Mouse (Mus musculus) limb, embryonic 15.5 days (tissue): ENCODE results near the gene Cdyl. TPM values are rescaled to one million over a fixed set of nuclear protein-coding genes. Genes with fewer than 3 reads are reported as not detected.

Source experiments
- ATAC-seq: fragments of 200-750 bp; cut with Nextera tagmentation; 2 replicates; pipeline ENCODE4 v1.8.0; 2017; ENCODE audit warnings: low read depth, moderate TSS enrichment; ENCODE audit not compliant: insufficient number of reproducible peaks, low FRiP score, low TSS enrichment
- H3K27ac ChIP-seq: fragments of 300-500 bp; sonication (generic); 2 replicates; pipeline ENCODE4 v1.5.1; 2015; ENCODE audit warnings: moderate library complexity, mild to moderate bottlenecking, inconsistent platforms
- H3K27me3 ChIP-seq: fragments of 300-500 bp; sonication (generic); 2 replicates; pipeline ENCODE4 v1.6.1; 2015; ENCODE audit warnings: inconsistent platforms
- H3K36me3 ChIP-seq: fragments of 300-500 bp; sonication (generic); 2 replicates; pipeline ENCODE4 v1.6.1; 2015; ENCODE audit warnings: inconsistent platforms
- H3K4me1 ChIP-seq: fragments of 300-500 bp; sonication (generic); 2 replicates; pipeline ENCODE4 v1.6.1; 2015; ENCODE audit warnings: inconsistent platforms
- H3K4me2 ChIP-seq: fragments of 300-500 bp; sonication (generic); 2 replicates; pipeline ENCODE4 v1.6.1; 2015; ENCODE audit warnings: mild to moderate bottlenecking, inconsistent platforms
- H3K4me3 ChIP-seq: fragments of 300-500 bp; sonication (generic); 2 replicates; pipeline ENCODE4 v1.5.1; 2015; ENCODE audit warnings: mild to moderate bottlenecking, inconsistent platforms
- H3K9ac ChIP-seq: fragments of 300-500 bp; sonication (generic); 2 replicates; pipeline ENCODE4 v1.6.1; 2015; ENCODE audit warnings: inconsistent platforms
- H3K9me3 ChIP-seq: fragments of 300-500 bp; sonication (generic); 2 replicates; pipeline ENCODE4 v1.6.1; 2016; ENCODE audit warnings: inconsistent platforms
- WGBS: fragments of 180-500 bp; shearing (Covaris S2); methylation state at CpG from one replicate; pipeline ENCODE4 v1.1.7; 2015; 5-methylcytosine and 5-hydroxymethylcytosine counted together
- polyA plus RNA-seq: library from polyadenylated mRNA; unstranded; fragments of >200 nt; fragmentation: Nextera tagmentation; extraction: Ambion mirVana; gene quantifications from 2 replicates; pipeline ENCODE4 v1.2.1, GENCODE M21; 2015

Cdyl gene
- polyA plus RNA-seq, 1 experiment from 2014 or later, result 16.6 TPM

- Histone ChIP-seq H3K4me3 (no peak overlapping the region), H3K9me3 (no peaks in the 10 kb centered on the region), H3K4me2 (no peak overlapping the region), H3K36me3 (no peaks in the 10 kb centered on the region), H3K9ac (no peak overlapping the region), H3K27me3 (no peaks in the 10 kb centered on the region), H3K4me1 (no peaks in the 10 kb centered on the region), H3K27ac (no peak overlapping the region)
- WGBS, result 71% methylated on average over 1 of the region's 1 CpGs
- no peak for ATAC-seq
These were observed 63.4 kb downstream of the Cdyl start for GRCm38 (mm10) chr13:35723073-35723472.

GRCm38 (mm10) chr13:35726025-35726424 is 66.4 kb downstream of the Cdyl start:
- no peak for ATAC-seq
- no peaks in the 10 kb centered on the region for H3K27me3 ChIP-seq
- H3K9me3 ChIP-seq, result no peaks in the 10 kb centered on the region
- H3K9ac ChIP-seq, result no peak overlapping the region
- H3K4me3 ChIP-seq, result no peak overlapping the region
- WGBS, result 94% methylated on average over 3 of the region's 3 CpGs
- no peaks in the 10 kb centered on the region for H3K4me1 ChIP-seq
- H3K27ac ChIP-seq, result no peak overlapping the region
- H3K4me2 ChIP-seq, result no peak overlapping the region
- H3K36me3 ChIP-seq, result no peaks in the 10 kb centered on the region

GRCm38 (mm10) chr13:35732131-35732530 is 72.5 kb downstream of the Cdyl start:
- ATAC-seq, result no peak
- WGBS, result 88% methylated on average over 4 of the region's 4 CpGs
- Histone ChIP-seq H3K36me3 (no peaks in the 10 kb centered on the region), H3K9me3 (no peaks in the 10 kb centered on the region), H3K9ac (no peak overlapping the region), H3K4me1 (no peaks in the 10 kb centered on the region), H3K4me3 (no peak overlapping the region), H3K4me2 (no peak overlapping the region), H3K27ac (no peak overlapping the region), H3K27me3 (no peaks in the 10 kb centered on the region)

- H3K36me3 ChIP-seq, result no peaks in the 10 kb centered on the region
- H3K9ac ChIP-seq, result no peak overlapping the region
- 91% methylated on average over 5 of the region's 5 CpGs for WGBS
- H3K27ac ChIP-seq, result no peak overlapping the region
- H3K4me2 ChIP-seq, result no peak overlapping the region
- H3K27me3 ChIP-seq, result no peaks in the 10 kb centered on the region
- H3K4me1 ChIP-seq, result no peaks in the 10 kb centered on the region
- no peak overlapping the region for H3K4me3 ChIP-seq
- H3K9me3 ChIP-seq, result no peaks in the 10 kb centered on the region
- no peak for ATAC-seq
These were observed 73.4 kb downstream of the Cdyl start for GRCm38 (mm10) chr13:35732891-35733596.

GRCm38 (mm10) chr13:35737565-35737964 is 77.9 kb downstream of the Cdyl start:
- Histone ChIP-seq H3K4me2 (no peak overlapping the region), H3K36me3 (no peaks in the 10 kb centered on the region), H3K4me3 (no peak overlapping the region), H3K4me1 (peaks cover 13% of the 10 kb centered on the region; the same call in 1 of the 2 replicates), H3K27me3 (no peaks in the 10 kb centered on the region), H3K27ac (no peak overlapping the region), H3K9ac (no peak overlapping the region), H3K9me3 (no peaks in the 10 kb centered on the region)
- 39% methylated on average over 2 of the region's 2 CpGs for WGBS
- ATAC-seq, result no peak

GRCm38 (mm10) chr13:35738210-35738609 is 78.6 kb downstream of the Cdyl start:
- H3K27me3 ChIP-seq, result no peaks in the 10 kb centered on the region
- no peak overlapping the region for H3K4me3 ChIP-seq
- no peak for ATAC-seq
- H3K4me2 ChIP-seq, result no peak overlapping the region
- H3K27ac ChIP-seq, result no peak overlapping the region
- H3K9ac ChIP-seq, result no peak overlapping the region
- H3K9me3 ChIP-seq, result no peaks in the 10 kb centered on the region
- WGBS, result 29% methylated on average over 2 of the region's 2 CpGs
- no peaks in the 10 kb centered on the region for H3K36me3 ChIP-seq
- H3K4me1 ChIP-seq, result peaks cover 18% of the 10 kb centered on the region; the same call in 1 of the 2 replicates

- no peak for ATAC-seq
- H3K27ac ChIP-seq, result no peak overlapping the region
- peaks cover 20% of the 10 kb centered on the region for H3K4me1 ChIP-seq
- H3K4me2 ChIP-seq, result no peak overlapping the region
- no peak overlapping the region for H3K9ac ChIP-seq
- H3K9me3 ChIP-seq, result no peaks in the 10 kb centered on the region
- H3K4me3 ChIP-seq, result no peak overlapping the region
- H3K36me3 ChIP-seq, result no peaks in the 10 kb centered on the region
- no peaks in the 10 kb centered on the region for H3K27me3 ChIP-seq
- 32% methylated on average over 10 of the region's 10 CpGs for WGBS
These were observed 79.8 kb downstream of the Cdyl start for GRCm38 (mm10) chr13:35739473-35739872.

GRCm38 (mm10) chr13:35740301-35741039 is 80.8 kb downstream of the Cdyl start:
- Histone ChIP-seq H3K4me3 (peak overlapping the region; percentile 86), H3K36me3 (no peaks in the 10 kb centered on the region), H3K9ac (peak overlapping the region; percentile 42), H3K4me1 (peaks cover 20% of the 10 kb centered on the region), H3K27ac (peak overlapping the region; percentile 80), H3K4me2 (peak overlapping the region; percentile 78), H3K27me3 (no peaks in the 10 kb centered on the region), H3K9me3 (no peaks in the 10 kb centered on the region)
- 1% methylated on average over 61 of the region's 61 CpGs for WGBS
- peak; percentile 79 for ATAC-seq

- Histone ChIP-seq H3K4me1 (peaks cover 20% of the 10 kb centered on the region), H3K4me3 (peak overlapping the region; percentile 86), H3K27me3 (no peaks in the 10 kb centered on the region), H3K27ac (peak overlapping the region; percentile 95), H3K36me3 (peaks cover 2% of the 10 kb centered on the region; the same call in 1 of the 2 replicates), H3K4me2 (peak overlapping the region; percentile 78), H3K9ac (peak overlapping the region; percentile 76), H3K9me3 (peaks cover 3% of the 10 kb centered on the region; the same call in 1 of the 2 replicates)
- peak; percentile 94 for ATAC-seq
- under 1% methylated on average over 40 of the region's 68 CpGs for WGBS
These were observed 81.5 kb downstream of the Cdyl start for GRCm38 (mm10) chr13:35741040-35741619.

GRCm38 (mm10) chr13:35741620-35742421 is 82.2 kb downstream of the Cdyl start:
- ATAC-seq, result peak; percentile 43
- Histone ChIP-seq H3K36me3 (peaks cover 9% of the 10 kb centered on the region; the same call in 1 of the 2 replicates), H3K4me2 (peak overlapping the region; percentile 78), H3K9ac (peak overlapping the region; percentile 76), H3K27me3 (no peaks in the 10 kb centered on the region), H3K27ac (peak overlapping the region; percentile 95), H3K4me3 (peak overlapping the region; percentile 86), H3K9me3 (peaks cover 7% of the 10 kb centered on the region; the same call in 1 of the 2 replicates), H3K4me1 (peaks cover 20% of the 10 kb centered on the region)
- WGBS, result 1% methylated on average over 73 of the region's 93 CpGs

GRCm38 (mm10) chr13:35742696-35743095 is 83.1 kb downstream of the Cdyl start:
- Histone ChIP-seq H3K9me3 (peaks cover 7% of the 10 kb centered on the region; the same call in 1 of the 2 replicates), H3K9ac (peak overlapping the region; percentile 76; the same call in 1 of the 2 replicates), H3K4me2 (peak overlapping the region; percentile 78), H3K4me3 (peak overlapping the region; percentile 86), H3K27ac (no peak overlapping the region), H3K4me1 (peaks cover 20% of the 10 kb centered on the region), H3K27me3 (no peaks in the 10 kb centered on the region), H3K36me3 (peaks cover 9% of the 10 kb centered on the region; the same call in 1 of the 2 replicates)
- ATAC-seq, result no peak
- 33% methylated on average over 4 of the region's 4 CpGs for WGBS
